Mouse (Mus musculus): ENCODE results near the gene Mapk14. TPM values are rescaled to one million over a fixed set of nuclear protein-coding genes. Genes with fewer than 3 reads are reported as not detected.

Mapk14 gene
- polyA plus RNA-seq, 1 experiment from 2014 or later: 77.9 TPM

- DNase-seq (ENCODE audit: low read depth, low spot score) (no peak), ATAC-seq (no peak)
- H3K27me3 ChIP-seq: no peaks in the 10 kb centered on the region
- no peak for TF ChIP-seq CTCF (IDR thresholded peaks at IDR 0.05)
- CTCF ChIA-PET: interaction anchor here (1.4 kb wide), 1 partner anchor 14 kb away, joined by 5 read pairs; no protein-coding TSS in a partner anchor
- POLR2A ChIA-PET: interaction anchor here (0.8 kb wide), 1 partner anchor 9 kb away, joined by 3 read pairs; no protein-coding TSS in a partner anchor
- in situ Hi-C loops (cut with MboI; ENCODE audit: low pct_unique_long_range_greater_than_20kb): no loop called here
Observed at GRCm38 (mm10) chr17:28697290-28698195, 6.4 kb downstream of the Mapk14 start.

GRCm38 (mm10) chr17:28698245-28698644 lies 7.1 kb downstream of the Mapk14 start:
- no peak for TF ChIP-seq CTCF (IDR thresholded peaks at IDR 0.05)
- no peaks in the 10 kb centered on the region for H3K27me3 ChIP-seq
- DNase-seq (ENCODE audit: low read depth, low spot score) (peak; percentile 75), ATAC-seq (peak; percentile 29)
- in situ Hi-C loops (cut with MboI; ENCODE audit: low pct_unique_long_range_greater_than_20kb): no loop called here
- CTCF ChIA-PET: interaction anchor here (1.4 kb wide), 1 partner anchor 13 kb away, joined by 5 read pairs; no protein-coding TSS in a partner anchor
- POLR2A ChIA-PET: interaction anchor here (0.8 kb wide), 1 partner anchor 8 kb away, joined by 3 read pairs; no protein-coding TSS in a partner anchor

GRCm38 (mm10) chr17:28698672-28699071 lies 7.5 kb downstream of the Mapk14 start:
- in situ Hi-C loops (cut with MboI; ENCODE audit: low pct_unique_long_range_greater_than_20kb): no loop called here
- no peak for ATAC-seq
- no peak for TF ChIP-seq CTCF (IDR thresholded peaks at IDR 0.05)
- POLR2A ChIA-PET: interaction anchor here (1.0 kb wide), 1 partner anchor 59 kb away, joined by 4 read pairs; no protein-coding TSS in a partner anchor
- no peak for DNase-seq (ENCODE audit: low read depth, low spot score)
- CTCF ChIA-PET: interaction anchor here (1.4 kb wide), 1 partner anchor 13 kb away, joined by 5 read pairs; no protein-coding TSS in a partner anchor
- no peaks in the 10 kb centered on the region for H3K27me3 ChIP-seq

- ATAC-seq: no peak
- no peaks in the 10 kb centered on the region for H3K27me3 ChIP-seq
- no peak for TF ChIP-seq CTCF (IDR thresholded peaks at IDR 0.05)
- no peak for DNase-seq (ENCODE audit: low read depth, low spot score)
- POLR2A ChIA-PET: no interaction called here
- CTCF ChIA-PET: no interaction called here
- in situ Hi-C loops (cut with MboI; ENCODE audit: low pct_unique_long_range_greater_than_20kb): no loop called here
Observed at GRCm38 (mm10) chr17:28699789-28700188, 8.7 kb downstream of the Mapk14 start.

GRCm38 (mm10) chr17:28701171-28701570 lies 10.0 kb downstream of the Mapk14 start:
- POLR2A ChIA-PET: interaction anchor here (0.5 kb wide), 1 partner anchor 326 kb away, joined by 3 read pairs; no protein-coding TSS in a partner anchor
- no peak for TF ChIP-seq CTCF (IDR thresholded peaks at IDR 0.05)
- CTCF ChIA-PET: interaction anchor here (1.3 to 1.5 kb wide), 2 partner anchors 9 to 10 kb away, joined by 3 to 4 read pairs; partner anchors contain the start of genes Mapk14 and Slc26a8
- DNase-seq (ENCODE audit: low read depth, low spot score) (no peak), ATAC-seq (no peak)
- in situ Hi-C loops (cut with MboI; ENCODE audit: low pct_unique_long_range_greater_than_20kb): no loop called here
- no peaks in the 10 kb centered on the region for H3K27me3 ChIP-seq

DNA sequence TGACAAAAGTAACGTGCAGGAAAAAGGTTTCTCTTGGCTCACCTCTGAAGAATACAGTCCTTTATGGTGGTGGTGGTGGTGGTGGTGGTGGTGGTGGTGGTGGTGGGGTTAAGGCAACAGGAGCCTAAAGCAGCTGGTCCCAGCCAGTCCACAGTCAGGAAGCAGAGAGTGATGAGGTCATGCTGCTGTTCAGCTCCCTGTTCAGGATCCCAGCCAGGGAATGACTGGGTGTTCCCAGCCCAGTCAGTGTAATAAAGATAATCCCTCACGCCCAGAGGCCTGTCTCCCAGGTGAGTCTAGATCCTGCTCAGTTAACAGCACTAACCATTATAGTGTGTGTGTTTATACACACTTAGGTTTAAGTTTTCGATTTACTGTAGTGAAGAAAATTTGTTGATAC lies 10.6 kb downstream of the Mapk14 start:
- H3K27me3 ChIP-seq: no peaks in the 10 kb centered on the region
- no peak for DNase-seq (ENCODE audit: low read depth, low spot score)
- ChIA-PET CTCF (interaction anchor here (1.3 to 1.5 kb wide), 2 partner anchors 9 to 11 kb away, joined by 3 to 4 read pairs; partner anchors contain the start of genes Mapk14 and Slc26a8), POLR2A (no interaction called here)
- TF ChIP-seq CTCF (IDR thresholded peaks at IDR 0.05): no peak
- ATAC-seq: no peak
- in situ Hi-C loops (cut with MboI; ENCODE audit: low pct_unique_long_range_greater_than_20kb): no loop called here

- DNase-seq (ENCODE audit: low read depth, low spot score) (no peak), ATAC-seq (no peak)
- in situ Hi-C loops (cut with MboI; ENCODE audit: low pct_unique_long_range_greater_than_20kb): no loop called here
- H3K27me3 ChIP-seq: no peaks in the 10 kb centered on the region
- no peak for TF ChIP-seq CTCF (IDR thresholded peaks at IDR 0.05)
- ChIA-PET CTCF (interaction anchor here (1.5 kb wide), 1 partner anchor 12 kb away, joined by 4 read pairs; the partner anchor contains the start of genes Mapk14 and Slc26a8), POLR2A (no interaction called here)
Observed at GRCm38 (mm10) chr17:28702646-28703045, 11.5 kb downstream of the Mapk14 start.

GRCm38 (mm10) chr17:28706697-28707096 lies 15.6 kb downstream of the Mapk14 start:
- ATAC-seq (no peak), DNase-seq (ENCODE audit: low read depth, low spot score) (no peak)
- H3K27me3 ChIP-seq: no peaks in the 10 kb centered on the region
- ChIA-PET CTCF (interaction anchor here (1.0 to 1.9 kb wide), 2 partner anchors 10 to 12 kb away, joined by 3 to 4 read pairs; no protein-coding TSS in a partner anchor), POLR2A (interaction anchor here (0.8 to 1.5 kb wide), 2 partner anchors 9 to 15 kb away, joined by 3 to 5 read pairs; partner anchors contain the start of gene Mapk14)
- TF ChIP-seq CTCF (IDR thresholded peaks at IDR 0.05): no peak
- in situ Hi-C loops (cut with MboI; ENCODE audit: low pct_unique_long_range_greater_than_20kb): no loop called here

- CTCF ChIA-PET: interaction anchor here (1.0 to 1.9 kb wide), 2 partner anchors 9 to 12 kb away, joined by 3 to 4 read pairs; no protein-coding TSS in a partner anchor
- ATAC-seq (no peak), DNase-seq (ENCODE audit: low read depth, low spot score) (no peak)
- in situ Hi-C loops (cut with MboI; ENCODE audit: low pct_unique_long_range_greater_than_20kb): no loop called here
- POLR2A ChIA-PET: no interaction called here
- H3K27me3 ChIP-seq: no peaks in the 10 kb centered on the region
- no peak for TF ChIP-seq CTCF (IDR thresholded peaks at IDR 0.05)
Observed at GRCm38 (mm10) chr17:28707136-28707627, 16.1 kb downstream of the Mapk14 start.

GRCm38 (mm10) chr17:28707816-28708215 lies 16.7 kb downstream of the Mapk14 start:
- CTCF ChIA-PET: interaction anchor here (1.0 kb wide), 1 partner anchor 13 kb away, joined by 3 read pairs; no protein-coding TSS in a partner anchor

More at GRCm38 (mm10) chr17:28707816-28708215, 16.7 kb downstream of the Mapk14 start:
- DNase-seq (ENCODE audit: low read depth, low spot score) (no peak), ATAC-seq (no peak)
- H3K27me3 ChIP-seq: no peaks in the 10 kb centered on the region
- POLR2A ChIA-PET: no interaction called here
- TF ChIP-seq CTCF (IDR thresholded peaks at IDR 0.05): no peak
- in situ Hi-C loops (cut with MboI; ENCODE audit: low pct_unique_long_range_greater_than_20kb): no loop called here

Measured in Patski (cell line).